Mouse (Mus musculus): ENCODE data around the gene Arid3a. TPM values are rescaled to one million over a fixed set of nuclear protein-coding genes. Genes with fewer than 3 reads are reported as not detected.

Arid3a gene
- polyA plus RNA-seq, 1 experiment from 2014 or later = 3.2 TPM

- Histone ChIP-seq H3K4me1 (replicated peaks) (peaks cover 29% of the 10 kb centered on the region), H3K27ac (replicated peaks) (peak within 1 kb of the TSS; percentile 69), H3K4me2 (peak within 1 kb of the TSS; percentile 81), H3K27me3 (peaks cover 4% of the 10 kb centered on the region), H3K4me3 (peak within 1 kb of the TSS; percentile 54), H3K9me3 (no peaks in the 10 kb centered on the region), H3K9ac (peak within 1 kb of the TSS; percentile 46), H3K36me3 (no peaks in the 10 kb centered on the region)
- under 1% methylated on average over 34 of the region's 34 CpGs for WGBS
- ATAC-seq (ENCODE audit: low FRiP score, low read depth) = peak; percentile 90
These were observed 69.6 kb downstream of the Arid3a start, which contains the start of gene Abca7 for GRCm38 (mm10) chr10:79996272-79997033. Abca7 (plus strand) TSS chr10:79996494.

DNA sequence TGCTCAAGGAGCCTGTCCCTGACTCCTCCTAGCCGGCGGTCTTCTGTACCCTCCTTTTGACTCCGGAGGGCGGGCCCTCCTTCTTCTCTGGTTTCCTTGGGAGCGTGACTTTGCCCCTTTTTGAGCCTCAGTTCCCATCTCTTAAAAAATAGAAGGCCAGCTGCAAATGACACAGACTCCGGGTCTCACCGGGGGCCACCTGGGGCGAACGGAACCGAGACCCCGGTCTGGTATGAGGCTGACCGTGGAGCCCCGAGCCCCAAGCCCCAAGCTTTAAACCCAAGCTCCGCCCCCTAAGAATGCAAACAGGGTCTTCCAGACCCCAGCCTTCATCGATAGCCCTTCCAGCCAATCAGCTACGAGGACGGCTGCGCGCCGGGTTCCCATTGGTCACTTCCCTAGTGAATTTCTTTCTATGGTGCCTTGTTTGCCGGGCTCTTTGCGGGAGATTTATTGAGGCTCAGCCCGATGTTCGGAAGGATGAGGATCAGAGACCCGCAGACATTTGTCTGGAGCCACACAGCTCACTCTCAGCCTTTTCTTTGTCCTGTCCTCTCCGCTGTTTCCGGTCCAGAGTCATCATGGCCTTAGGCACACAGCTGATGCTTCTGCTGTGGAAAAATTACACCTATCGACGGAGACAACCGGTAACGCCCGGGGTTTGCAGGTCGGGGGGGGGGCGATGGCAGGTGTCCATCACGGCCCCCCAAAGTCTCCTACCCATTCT, 70.4 kb downstream of the Arid3a start:
- Histone ChIP-seq H3K9ac (peak overlapping the region; percentile 46), H3K27me3 (peaks cover 11% of the 10 kb centered on the region), H3K9me3 (no peaks in the 10 kb centered on the region), H3K4me2 (peak overlapping the region; percentile 81), H3K36me3 (no peaks in the 10 kb centered on the region), H3K4me3 (peak overlapping the region; percentile 54), H3K4me1 (replicated peaks) (peaks cover 29% of the 10 kb centered on the region), H3K27ac (replicated peaks) (peak overlapping the region; percentile 69)
- ATAC-seq (ENCODE audit: low FRiP score, low read depth) = peak; percentile 74
- WGBS = 1% methylated on average over 35 of the region's 35 CpGs

GRCm38 (mm10) chr10:79997819-79998218, 71.0 kb downstream of the Arid3a start:
- Histone ChIP-seq H3K4me3 (peak overlapping the region; percentile 54), H3K9me3 (no peaks in the 10 kb centered on the region), H3K9ac (peak overlapping the region; percentile 40), H3K27me3 (peaks cover 14% of the 10 kb centered on the region), H3K36me3 (no peaks in the 10 kb centered on the region), H3K4me2 (peak overlapping the region; percentile 81), H3K27ac (replicated peaks) (peak overlapping the region; percentile 69), H3K4me1 (replicated peaks) (peaks cover 29% of the 10 kb centered on the region)
- peak; percentile 16; the same call in 1 of the 2 replicates for ATAC-seq (ENCODE audit: low FRiP score, low read depth)
- 9% methylated on average over 15 of the region's 15 CpGs for WGBS

DNA sequence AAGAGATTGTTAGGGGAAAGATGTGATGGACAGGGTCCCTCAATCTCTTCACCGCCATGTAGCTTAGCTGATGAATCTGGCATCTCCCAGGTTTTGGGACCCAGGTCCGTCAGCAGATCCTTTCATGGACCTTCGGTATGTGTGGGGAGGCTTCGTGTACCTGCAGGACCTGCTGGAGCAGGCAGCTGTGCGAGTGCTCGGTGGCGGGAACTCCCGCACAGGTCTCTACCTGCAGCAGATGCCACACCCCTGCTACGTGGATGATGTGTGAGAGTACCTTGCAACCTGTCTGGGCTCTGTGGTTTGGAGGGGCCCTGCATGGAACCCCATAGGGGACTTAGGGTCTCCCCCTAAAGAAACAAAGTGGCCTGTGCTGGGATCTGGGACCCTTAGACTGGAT, 75.1 kb downstream of the Arid3a start:
- ATAC-seq (ENCODE audit: low FRiP score, low read depth) = no peak
- H3K36me3 ChIP-seq = no peaks in the 10 kb centered on the region
- no peak overlapping the region for H3K4me3 ChIP-seq
- no peak overlapping the region for H3K9ac ChIP-seq
- no peaks in the 10 kb centered on the region for H3K9me3 ChIP-seq
- no peak overlapping the region for H3K4me2 ChIP-seq
- peaks cover 17% of the 10 kb centered on the region for H3K4me1 ChIP-seq (replicated peaks)
- WGBS = 79% methylated on average over 9 of the region's 9 CpGs
- H3K27ac ChIP-seq (replicated peaks) = no peak overlapping the region
- H3K27me3 ChIP-seq = peaks cover 15% of the 10 kb centered on the region

GRCm38 (mm10) chr10:80002829-80003228, 76.0 kb downstream of the Arid3a start:
- ATAC-seq (ENCODE audit: low FRiP score, low read depth) = no peak
- H3K4me3 ChIP-seq = no peak overlapping the region
- WGBS = 25% methylated on average over 21 of the region's 21 CpGs
- H3K27ac ChIP-seq (replicated peaks) = no peak overlapping the region
- peaks cover 15% of the 10 kb centered on the region for H3K27me3 ChIP-seq
- peaks cover 8% of the 10 kb centered on the region for H3K4me1 ChIP-seq (replicated peaks)
- H3K9me3 ChIP-seq = no peaks in the 10 kb centered on the region
- H3K9ac ChIP-seq = no peak overlapping the region
- no peaks in the 10 kb centered on the region for H3K36me3 ChIP-seq
- H3K4me2 ChIP-seq = no peak overlapping the region

- Histone ChIP-seq H3K27ac (replicated peaks) (no peak overlapping the region), H3K27me3 (peaks cover 15% of the 10 kb centered on the region), H3K4me3 (no peak overlapping the region), H3K4me2 (no peak overlapping the region), H3K9ac (no peak overlapping the region), H3K36me3 (peaks cover 2% of the 10 kb centered on the region), H3K4me1 (replicated peaks) (0 out of 2 replicates have a peak, but pooled peaks cover under 1% of the 10 kb centered on the region), H3K9me3 (no peaks in the 10 kb centered on the region)
- no peak for ATAC-seq (ENCODE audit: low FRiP score, low read depth)
- 62% methylated on average over 9 of the region's 9 CpGs for WGBS
These were observed 76.8 kb downstream of the Arid3a start for GRCm38 (mm10) chr10:80003374-80004232.

GRCm38 (mm10) chr10:80004233-80004705, 77.4 kb downstream of the Arid3a start:
- H3K36me3 ChIP-seq = peaks cover 9% of the 10 kb centered on the region
- H3K27ac ChIP-seq (replicated peaks) = no peak overlapping the region
- 87% methylated on average over 8 of the region's 8 CpGs for WGBS
- no peak for ATAC-seq (ENCODE audit: low FRiP score, low read depth)
- H3K9ac ChIP-seq = no peak overlapping the region
- no peak overlapping the region for H3K4me3 ChIP-seq
- no peak overlapping the region for H3K4me2 ChIP-seq
- no peaks in the 10 kb centered on the region for H3K9me3 ChIP-seq
- peaks cover 15% of the 10 kb centered on the region for H3K27me3 ChIP-seq
- no peaks in the 10 kb centered on the region for H3K4me1 ChIP-seq (replicated peaks)

Other genes with a start within 250 kb of the Arid3a start
- gene Cdc34, start 244.8 kb upstream of the Arid3a start, polyA plus RNA-seq (2015; fragmentation: Nextera tagmentation; extraction: Ambion mirVana) = 82.4 and 91.7 TPM in 2 replicates
- gene Gzmm, start 238.0 kb upstream of the Arid3a start, polyA plus RNA-seq (2015; fragmentation: Nextera tagmentation; extraction: Ambion mirVana) = 1.3 and 1.4 TPM in 2 replicates
- gene Bsg, start 222.6 kb upstream of the Arid3a start, polyA plus RNA-seq (2015; fragmentation: Nextera tagmentation; extraction: Ambion mirVana) = 985 and 993 TPM in 2 replicates
- gene Hcn2, start 210.4 kb upstream of the Arid3a start, polyA plus RNA-seq (2015; fragmentation: Nextera tagmentation; extraction: Ambion mirVana) = 2.6 and 2.8 TPM in 2 replicates
- 37.0 and 43.0 TPM in 2 replicates for gene Polrmt, start 180.5 kb upstream of the Arid3a start, polyA plus RNA-seq (2015; fragmentation: Nextera tagmentation; extraction: Ambion mirVana)
- 2.2 and 2.4 TPM in 2 replicates for gene Fgf22, start 172.0 kb upstream of the Arid3a start, polyA plus RNA-seq (2015; fragmentation: Nextera tagmentation; extraction: Ambion mirVana)
- gene Rnf126, start 160.1 kb upstream of the Arid3a start, polyA plus RNA-seq (2015; fragmentation: Nextera tagmentation; extraction: Ambion mirVana) = 103 and 125 TPM in 2 replicates
- gene Fstl3, start 149.8 kb upstream of the Arid3a start, polyA plus RNA-seq (2015; fragmentation: Nextera tagmentation; extraction: Ambion mirVana) = 2.3 and 2.5 TPM in 2 replicates
- gene Prss57, start 136.1 kb upstream of the Arid3a start, polyA plus RNA-seq (2015; fragmentation: Nextera tagmentation; extraction: Ambion mirVana) = 0.27 and 0.28 TPM in 2 replicates
- gene Palm, start 133.5 kb upstream of the Arid3a start, polyA plus RNA-seq (2015; fragmentation: Nextera tagmentation; extraction: Ambion mirVana) = 277 and 303 TPM in 2 replicates
- gene Misp, start 106.1 kb upstream of the Arid3a start, polyA plus RNA-seq (2015; fragmentation: Nextera tagmentation; extraction: Ambion mirVana) = 0.49 and 0.92 TPM in 2 replicates
- gene Ptbp1, start 72.6 kb upstream of the Arid3a start, polyA plus RNA-seq (2015; fragmentation: Nextera tagmentation; extraction: Ambion mirVana) = 74.8 and 77.1 TPM in 2 replicates
- gene Prtn3, start 52.6 kb upstream of the Arid3a start, polyA plus RNA-seq (2015; fragmentation: Nextera tagmentation; extraction: Ambion mirVana) = 11.0 and 11.3 TPM in 2 replicates
- gene Plppr3, start 52.4 kb upstream of the Arid3a start, polyA plus RNA-seq (2015; fragmentation: Nextera tagmentation; extraction: Ambion mirVana) = 383 and 417 TPM in 2 replicates
- 0.16 TPM in 1 of 2 replicates, not detected in the other for gene Elane, start 40.8 kb upstream of the Arid3a start, polyA plus RNA-seq (2015; fragmentation: Nextera tagmentation; extraction: Ambion mirVana)
- gene Cfd, start 36.2 kb upstream of the Arid3a start, polyA plus RNA-seq (2015; fragmentation: Nextera tagmentation; extraction: Ambion mirVana) = not detected in 2 replicates
- 51.2 and 54.2 TPM in 2 replicates for gene Med16, start 18.1 kb upstream of the Arid3a start, polyA plus RNA-seq (2015; fragmentation: Nextera tagmentation; extraction: Ambion mirVana)
- gene Gm26602, start 16.2 kb upstream of the Arid3a start, polyA plus RNA-seq (2015; fragmentation: Nextera tagmentation; extraction: Ambion mirVana) = 3.0 TPM in 1 of 2 replicates, not detected in the other
- gene Kiss1r, start 10.1 kb upstream of the Arid3a start, polyA plus RNA-seq (2015; fragmentation: Nextera tagmentation; extraction: Ambion mirVana) = 2.7 and 3.1 TPM in 2 replicates
- 258 and 289 TPM in 2 replicates for gene R3hdm4, start 5.8 kb upstream of the Arid3a start, polyA plus RNA-seq (2015; fragmentation: Nextera tagmentation; extraction: Ambion mirVana)
- gene Wdr18, start 33.1 kb downstream of the Arid3a start, polyA plus RNA-seq (2015; fragmentation: Nextera tagmentation; extraction: Ambion mirVana) = 93.6 and 94.7 TPM in 2 replicates
- gene Grin3b, start 43.7 kb downstream of the Arid3a start, polyA plus RNA-seq (2015; fragmentation: Nextera tagmentation; extraction: Ambion mirVana) = 0.29 and 0.34 TPM in 2 replicates
- 24.5 and 27.3 TPM in 2 replicates for gene Tmem259, start 57.3 kb downstream of the Arid3a start, polyA plus RNA-seq (2015; fragmentation: Nextera tagmentation; extraction: Ambion mirVana)
- 29.4 and 33.6 TPM in 2 replicates for gene Cnn2, start 61.5 kb downstream of the Arid3a start, polyA plus RNA-seq (2015; fragmentation: Nextera tagmentation; extraction: Ambion mirVana)
- 4.8 and 5.4 TPM in 2 replicates for gene Abca7, start 69.5 kb downstream of the Arid3a start, polyA plus RNA-seq (2015; fragmentation: Nextera tagmentation; extraction: Ambion mirVana)
- gene Arhgap45, start 89.6 kb downstream of the Arid3a start, polyA plus RNA-seq (2015; fragmentation: Nextera tagmentation; extraction: Ambion mirVana) = 2.3 and 2.5 TPM in 2 replicates
- 141 and 145 TPM in 2 replicates for gene Polr2e, start 112.8 kb downstream of the Arid3a start, polyA plus RNA-seq (2015; fragmentation: Nextera tagmentation; extraction: Ambion mirVana)
- 583 and 596 TPM in 2 replicates for gene Gpx4, start 120.1 kb downstream of the Arid3a start, polyA plus RNA-seq (2015; fragmentation: Nextera tagmentation; extraction: Ambion mirVana)
- gene Sbno2, start 178.5 kb downstream of the Arid3a start, polyA plus RNA-seq (2015; fragmentation: Nextera tagmentation; extraction: Ambion mirVana) = 12.6 and 12.9 TPM in 2 replicates
- gene Stk11, start 188.8 kb downstream of the Arid3a start, polyA plus RNA-seq (2015; fragmentation: Nextera tagmentation; extraction: Ambion mirVana) = 18.6 and 20.0 TPM in 2 replicates
- gene Atp5d, start 211.6 kb downstream of the Arid3a start, polyA plus RNA-seq (2015; fragmentation: Nextera tagmentation; extraction: Ambion mirVana) = 503 and 517 TPM in 2 replicates
- 61.4 and 71.3 TPM in 2 replicates for gene Cbarp, start 213.8 kb downstream of the Arid3a start, polyA plus RNA-seq (2015; fragmentation: Nextera tagmentation; extraction: Ambion mirVana)
- 22.6 and 26.0 TPM in 2 replicates for gene Midn, start 221.2 kb downstream of the Arid3a start, polyA plus RNA-seq (2015; fragmentation: Nextera tagmentation; extraction: Ambion mirVana)
- gene Cirbp, start 238.9 kb downstream of the Arid3a start, polyA plus RNA-seq (2015; fragmentation: Nextera tagmentation; extraction: Ambion mirVana) = 295 and 319 TPM in 2 replicates
- gene 1600002K03Rik, start 245.9 kb downstream of the Arid3a start, polyA plus RNA-seq (2015; fragmentation: Nextera tagmentation; extraction: Ambion mirVana) = 10.1 and 12.7 TPM in 2 replicates